Mouse (Mus musculus) liver, postnatal 0 days (tissue): ENCODE measurements around the gene Gata3. TPM values are rescaled to one million over a fixed set of nuclear protein-coding genes. Genes with fewer than 3 reads are reported as not detected.

Experiments used
- ATAC-seq: fragments of 200-750 bp; cut with Nextera tagmentation; 2 replicates; pipeline ENCODE4 v1.8.0; 2017; ENCODE audit warnings: mild to moderate bottlenecking, moderate library complexity
- DNase-seq: peaks from one replicate; pipeline ENCODE4 v3.0.0-alpha.2; 2016
- H3K27ac ChIP-seq: fragments of 300-500 bp; sonication (generic); 2 replicates; pipeline ENCODE4 v1.5.1; 2014; ENCODE audit warnings: antibody characterized with exemption, moderate library complexity, mild to moderate bottlenecking, low read depth
- H3K27me3 ChIP-seq: fragments of 300-500 bp; sonication (generic); 2 replicates; pipeline ENCODE4 v1.6.1; 2014; ENCODE audit warnings: low read length, control low read depth, mixed read lengths; ENCODE audit not compliant: insufficient read depth
- H3K36me3 ChIP-seq: fragments of 300-500 bp; sonication (generic); replicated peaks from 2 replicates; pipeline ENCODE4 v1.6.1; 2014; ENCODE audit warnings: mild to moderate bottlenecking, control low read depth, low read length, moderate library complexity, mixed read lengths; ENCODE audit not compliant: insufficient read depth
- H3K4me1 ChIP-seq: fragments of 300-500 bp; sonication (generic); 2 replicates; pipeline ENCODE4 v1.6.1; 2014; ENCODE audit warnings: antibody characterized with exemption, mild to moderate bottlenecking, control low read depth; ENCODE audit not compliant: insufficient read depth
- H3K4me2 ChIP-seq: fragments of 300-500 bp; sonication (generic); 2 replicates; pipeline ENCODE4 v1.6.1; 2014; ENCODE audit warnings: low read depth, mild to moderate bottlenecking, low read length, moderate library complexity, mixed read lengths
- H3K4me3 ChIP-seq: fragments of 300-500 bp; sonication (generic); 2 replicates; pipeline ENCODE4 v1.5.1; 2014; ENCODE audit warnings: low read depth, low read length
- H3K9ac ChIP-seq: fragments of 300-500 bp; sonication (generic); replicated peaks from 2 replicates; pipeline ENCODE4 v1.6.1; 2014; ENCODE audit warnings: mild to moderate bottlenecking, moderate library complexity
- H3K9me3 ChIP-seq: fragments of 300-500 bp; sonication (generic); 2 replicates; pipeline ENCODE4 v1.6.1; 2016; ENCODE audit warnings: mild to moderate bottlenecking, control low read depth, low read length, mixed read lengths
- CTCF ChIP-seq: sonication (generic); IDR thresholded peaks from 2 replicates; pipeline ENCODE4 v1.5.1; 2016; ENCODE audit warnings: antibody characterized with exemption, low read depth
- EP300 ChIP-seq: IDR thresholded peaks from 2 replicates; pipeline ENCODE4 v1.6.1; 2016; ENCODE audit warnings: antibody characterized with exemption, low read depth, mild to moderate bottlenecking
- WGBS: fragments of 180-500 bp; shearing (Covaris S2); extraction: QIAGEN DNeasy Blood & Tissue Kit; methylation state at CpG from one replicate; pipeline ENCODE4 v1.1.7; 2014; ENCODE audit not compliant: insufficient replicate concordance; 5-methylcytosine and 5-hydroxymethylcytosine counted together
- polyA plus RNA-seq: library from polyadenylated mRNA; unstranded; fragments of >200 nt; fragmentation: Nextera tagmentation; extraction: Ambion mirVana; gene quantifications from 2 replicates; pipeline ENCODE4 v1.2.1, GENCODE M21; 2015

The Gata3 gene
- polyA plus RNA-seq, 1 experiment from 2014 or later = 1.3 TPM

DNA sequence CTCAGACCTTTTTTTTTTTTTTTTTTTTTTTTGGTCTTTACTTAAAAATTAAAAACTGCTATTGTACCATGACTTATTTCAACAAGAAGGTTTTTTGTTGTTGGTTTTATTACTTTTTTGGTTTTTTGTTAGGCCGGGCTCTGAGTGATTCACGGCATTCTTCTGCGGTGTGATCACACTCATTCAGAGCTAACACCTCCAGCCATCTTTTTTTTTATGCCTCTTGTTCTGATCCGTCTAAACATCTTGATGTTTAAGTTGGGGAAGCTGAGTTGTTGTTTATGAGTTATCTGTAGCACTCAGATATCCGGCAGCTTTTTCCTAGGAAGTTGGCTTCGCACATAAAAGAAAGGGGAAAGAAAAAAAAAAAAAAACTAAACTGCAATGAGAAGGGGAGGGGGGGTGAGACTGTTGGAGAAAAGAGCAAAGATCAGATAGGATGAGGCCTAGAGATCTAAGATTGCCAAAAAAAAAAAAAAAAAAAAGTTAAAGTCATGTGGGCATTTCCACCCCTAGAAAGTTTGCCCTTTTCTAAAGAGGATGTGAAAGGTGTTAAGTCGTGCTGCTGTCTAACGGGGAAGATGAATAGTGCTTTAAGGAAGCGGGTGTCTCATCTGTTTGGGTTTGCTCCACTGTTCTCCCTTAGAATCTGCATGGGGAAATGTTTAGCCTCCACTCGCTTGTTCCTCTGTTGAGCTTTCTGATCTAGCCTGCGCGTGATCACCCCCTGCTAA, 22.6 kb downstream of the Gata3 start:
- Histone ChIP-seq H3K9me3 (no peaks in the 10 kb centered on the region), H3K4me1 (0 out of 2 replicates have a peak, but pooled peaks cover under 1% of the 10 kb centered on the region), H3K4me2 (no peak overlapping the region), H3K27ac (no peak overlapping the region), H3K36me3 (no peaks in the 10 kb centered on the region), H3K4me3 (no peak overlapping the region), H3K9ac (no peak overlapping the region), H3K27me3 (no peaks in the 10 kb centered on the region)
- TF ChIP-seq EP300 (no peak), CTCF (no peak)
- no peak for DNase-seq
- 45% methylated on average over 12 of the region's 12 CpGs for WGBS
- no peak for ATAC-seq

DNA sequence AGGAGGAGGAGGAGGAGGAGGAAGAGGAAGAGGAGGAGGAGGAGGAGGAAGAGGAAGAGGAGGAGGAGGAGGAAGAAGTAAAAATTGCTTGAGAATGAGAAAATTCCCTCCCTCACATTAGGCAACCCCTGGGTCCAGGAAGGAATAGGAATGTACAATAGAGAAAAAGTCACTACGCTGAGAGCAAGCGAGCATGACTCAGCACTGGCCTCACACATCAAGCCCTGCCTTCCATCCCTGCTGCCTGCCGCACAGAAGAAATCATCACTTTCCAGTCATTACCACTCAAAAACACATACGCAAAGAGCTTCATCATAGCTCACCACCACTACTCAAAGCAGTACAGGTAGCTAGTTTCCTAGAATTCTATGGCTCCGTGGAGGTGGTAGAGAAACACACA, 29.1 kb downstream of the Gata3 start:
- DNase-seq = no peak
- TF ChIP-seq CTCF = no peak
- TF ChIP-seq EP300 = no peak
- no peak for ATAC-seq
- WGBS = 55% methylated on average over 5 of the region's 5 CpGs
- H3K4me3 ChIP-seq = no peak overlapping the region
- no peak overlapping the region for H3K4me2 ChIP-seq
- H3K36me3 ChIP-seq = no peaks in the 10 kb centered on the region
- H3K4me1 ChIP-seq = no peaks in the 10 kb centered on the region
- H3K9ac ChIP-seq = no peak overlapping the region
- H3K9me3 ChIP-seq = no peaks in the 10 kb centered on the region
- H3K27ac ChIP-seq = no peak overlapping the region
- H3K27me3 ChIP-seq = no peaks in the 10 kb centered on the region

DNA sequence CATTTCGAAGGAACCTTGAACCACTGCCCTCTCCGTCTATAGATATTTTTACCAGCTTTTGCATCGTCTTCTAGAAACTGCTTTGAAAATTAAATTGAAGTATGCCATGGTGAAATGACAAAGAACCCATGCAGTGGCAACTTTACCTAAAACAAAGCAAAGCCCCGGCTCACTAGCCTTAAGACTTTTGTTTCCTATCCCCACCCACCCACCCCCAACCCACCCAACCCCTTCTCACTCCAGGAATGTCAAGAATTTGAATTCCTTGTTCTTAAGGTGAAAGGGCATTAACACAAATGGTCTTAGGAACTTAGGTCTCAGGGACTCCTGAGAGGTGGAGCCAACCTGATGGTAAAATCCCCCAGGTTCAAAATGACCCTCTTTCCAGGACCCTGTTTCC, 34.0 kb downstream of the Gata3 start:
- H3K27ac ChIP-seq = no peak overlapping the region
- 65% methylated on average over 4 of the region's 4 CpGs for WGBS

DNA sequence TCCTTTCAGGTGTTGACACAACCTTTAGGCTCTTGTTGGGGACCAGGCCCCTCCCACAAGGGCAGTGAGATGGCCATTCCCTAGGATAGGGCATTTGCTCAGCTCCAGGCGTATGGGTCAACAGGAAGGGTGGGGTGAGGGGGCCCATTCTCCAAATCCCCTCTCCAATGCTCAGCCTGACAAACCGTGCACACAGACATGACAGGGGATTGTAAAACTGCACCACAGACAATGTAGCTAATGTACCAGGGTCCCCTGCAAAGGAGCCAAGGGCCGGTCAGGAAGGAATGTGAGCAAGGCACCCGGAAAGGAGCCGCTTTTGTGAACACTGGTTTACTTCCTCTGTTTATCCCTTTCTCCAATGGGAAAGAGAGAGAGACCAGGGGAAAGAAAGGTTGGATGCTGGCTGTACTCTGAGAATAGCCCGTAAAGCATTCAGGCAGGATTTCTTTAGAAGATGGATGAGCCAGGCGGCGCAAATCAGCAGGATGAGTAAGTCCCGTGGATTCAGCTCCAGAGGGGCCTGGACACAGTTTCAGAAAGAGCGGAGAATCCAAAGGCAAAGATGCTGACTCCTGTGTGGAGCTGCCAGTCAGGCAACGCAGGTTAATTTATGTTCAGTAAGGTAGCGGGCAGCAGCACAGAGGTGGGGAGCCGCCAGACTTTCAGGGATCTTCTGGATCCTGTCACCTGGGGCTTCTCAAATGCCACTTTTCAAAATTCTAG, 36.8 kb downstream of the Gata3 start:
- WGBS = 66% methylated on average over 13 of the region's 13 CpGs

More for the DNA sequence above, 34.0 kb downstream of the Gata3 start:
- Histone ChIP-seq H3K4me2 (no peak overlapping the region), H3K9ac (no peak overlapping the region), H3K9me3 (no peaks in the 10 kb centered on the region), H3K27me3 (no peaks in the 10 kb centered on the region), H3K4me3 (no peak overlapping the region), H3K4me1 (no peaks in the 10 kb centered on the region), H3K36me3 (no peaks in the 10 kb centered on the region)
- no peak for ATAC-seq
- no peak for TF ChIP-seq EP300
- TF ChIP-seq CTCF = no peak
- DNase-seq = no peak

DNA sequence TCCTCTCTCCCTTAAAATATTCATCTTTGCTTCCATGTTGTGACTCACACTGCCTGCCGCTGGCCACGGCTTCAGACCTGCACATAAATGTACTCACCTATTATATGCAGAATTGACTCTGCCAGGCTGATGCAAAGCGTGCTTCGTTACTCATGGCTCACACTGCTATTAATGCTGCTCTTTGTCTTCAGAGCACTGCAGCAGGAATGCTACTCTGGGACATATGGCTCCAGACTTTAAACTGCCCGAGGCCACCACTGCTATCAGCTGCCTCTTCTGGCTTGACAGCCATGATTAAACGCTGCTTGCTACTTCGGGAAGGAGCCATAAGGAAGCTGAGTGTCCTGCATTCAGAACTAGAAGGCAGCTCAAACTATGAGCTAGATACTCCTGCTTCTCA, 54.6 kb downstream of the Gata3 start:
- DNase-seq = no peak
- H3K9ac ChIP-seq = no peak overlapping the region
- H3K36me3 ChIP-seq = no peaks in the 10 kb centered on the region
- no peak for ATAC-seq
- H3K27me3 ChIP-seq = no peaks in the 10 kb centered on the region
- no peaks in the 10 kb centered on the region for H3K9me3 ChIP-seq
- H3K4me1 ChIP-seq = no peaks in the 10 kb centered on the region
- WGBS = 71% methylated on average over 7 of the region's 7 CpGs
- H3K27ac ChIP-seq = no peak overlapping the region
- H3K4me3 ChIP-seq = no peak overlapping the region
- TF ChIP-seq EP300 = no peak
- no peak overlapping the region for H3K4me2 ChIP-seq

More for the DNA sequence above, 36.8 kb downstream of the Gata3 start:
- no peaks in the 10 kb centered on the region for H3K36me3 ChIP-seq
- no peak overlapping the region for H3K4me3 ChIP-seq
- no peaks in the 10 kb centered on the region for H3K4me1 ChIP-seq
- no peak overlapping the region for H3K27ac ChIP-seq
- H3K9me3 ChIP-seq = no peaks in the 10 kb centered on the region
- DNase-seq = no peak
- H3K9ac ChIP-seq = no peak overlapping the region
- TF ChIP-seq EP300 (no peak), CTCF (no peak)
- no peaks in the 10 kb centered on the region for H3K27me3 ChIP-seq
- no peak overlapping the region for H3K4me2 ChIP-seq
- no peak for ATAC-seq

DNA sequence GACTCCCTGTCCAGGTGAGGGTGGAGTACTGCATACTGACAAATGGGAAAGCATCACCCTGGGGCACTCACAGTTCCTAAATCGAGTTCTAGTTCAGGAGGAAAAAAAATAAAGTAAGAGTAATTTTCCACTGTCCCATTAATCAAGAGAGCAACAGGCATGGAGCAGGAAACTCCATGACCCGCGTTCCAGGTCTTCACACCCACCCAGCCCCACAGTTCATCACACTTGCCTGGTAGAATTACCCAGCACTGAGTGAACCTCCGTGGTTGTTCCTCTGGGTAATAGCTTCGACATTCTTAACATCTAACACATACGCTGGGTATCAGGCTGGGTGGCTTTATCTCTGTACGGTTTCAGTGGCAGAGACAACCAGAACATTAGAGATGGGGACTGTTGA, 56.1 kb downstream of the Gata3 start:
- Histone ChIP-seq H3K4me2 (no peak overlapping the region), H3K9ac (no peak overlapping the region), H3K27me3 (no peaks in the 10 kb centered on the region), H3K4me1 (no peaks in the 10 kb centered on the region), H3K9me3 (no peaks in the 10 kb centered on the region), H3K4me3 (no peak overlapping the region), H3K36me3 (no peaks in the 10 kb centered on the region), H3K27ac (no peak overlapping the region)
- ATAC-seq = no peak
- no peak for DNase-seq
- TF ChIP-seq CTCF (no peak), EP300 (no peak)
- 74% methylated on average over 7 of the region's 7 CpGs for WGBS
